Mouse (Mus musculus) midbrain, embryonic 16.5 days (tissue): Measurements from ENCODE around the gene Gm11985. TPM values are rescaled to one million over a fixed set of nuclear protein-coding genes. Genes with fewer than 3 reads are reported as not detected.
A peak's percentile ranks its signal among the peaks of the same experiment; 100 is the strongest.

ENCODE experiments used
- ATAC-seq: fragments of 200-750 bp; cut with Nextera tagmentation; 2 replicates; pipeline ENCODE4 v1.8.0; 2017; ENCODE audit warnings: moderate TSS enrichment
- H3K27ac ChIP-seq: fragments of 300-500 bp; sonication (generic); 2 replicates; pipeline ENCODE4 v1.5.1; 2014; ENCODE audit warnings: mild to moderate bottlenecking, low read length, mixed read lengths
- H3K27me3 ChIP-seq: fragments of 300-500 bp; sonication (generic); 2 replicates; pipeline ENCODE4 v1.6.1; 2014; ENCODE audit warnings: low read depth, low read length, mixed read lengths; ENCODE audit not compliant: control insufficient read depth, insufficient read depth
- H3K36me3 ChIP-seq: fragments of 300-500 bp; sonication (generic); 2 replicates; pipeline ENCODE4 v1.6.1; 2014; ENCODE audit warnings: mild to moderate bottlenecking, low read length, moderate library complexity, mixed read lengths; ENCODE audit not compliant: control insufficient read depth, insufficient read depth
- H3K4me1 ChIP-seq: fragments of 300-500 bp; sonication (generic); 2 replicates; pipeline ENCODE4 v1.6.1; 2014; ENCODE audit warnings: mild to moderate bottlenecking, low read length, mixed read lengths; ENCODE audit not compliant: control insufficient read depth, insufficient read depth
- H3K4me2 ChIP-seq: fragments of 300-500 bp; sonication (generic); 2 replicates; pipeline ENCODE4 v1.6.1; 2014; ENCODE audit warnings: mild to moderate bottlenecking, low read length, mixed read lengths
- H3K4me3 ChIP-seq: fragments of 300-500 bp; sonication (generic); 2 replicates; pipeline ENCODE4 v1.5.1; 2014; ENCODE audit warnings: low read depth, mild to moderate bottlenecking, low read length, moderate library complexity, mixed read lengths
- H3K9ac ChIP-seq: fragments of 300-500 bp; sonication (generic); 2 replicates; pipeline ENCODE4 v1.6.1; 2014; ENCODE audit warnings: low read depth, low read length, mixed read lengths
- H3K9me3 ChIP-seq: fragments of 300-500 bp; sonication (generic); replicated peaks from 2 replicates; pipeline ENCODE4 v1.6.1; 2014; ENCODE audit warnings: mild to moderate bottlenecking, low read length, mixed read lengths; ENCODE audit not compliant: control insufficient read depth, poor library complexity, severe bottlenecking
- WGBS: fragments of 180-500 bp; shearing (Covaris S2); extraction: QIAGEN DNeasy Blood & Tissue Kit; methylation state at CpG from one replicate; pipeline ENCODE4 v1.1.7; 2014; 5-methylcytosine and 5-hydroxymethylcytosine counted together
- polyA plus RNA-seq: library from polyadenylated mRNA; unstranded; fragments of >200 nt; fragmentation: Nextera tagmentation; extraction: Ambion mirVana; gene quantifications from 2 replicates; pipeline ENCODE4 v1.2.1, GENCODE M21; 2015

Gene Gm11985
- polyA plus RNA-seq, 1 experiment from 2014 or later = not detected

DNA sequence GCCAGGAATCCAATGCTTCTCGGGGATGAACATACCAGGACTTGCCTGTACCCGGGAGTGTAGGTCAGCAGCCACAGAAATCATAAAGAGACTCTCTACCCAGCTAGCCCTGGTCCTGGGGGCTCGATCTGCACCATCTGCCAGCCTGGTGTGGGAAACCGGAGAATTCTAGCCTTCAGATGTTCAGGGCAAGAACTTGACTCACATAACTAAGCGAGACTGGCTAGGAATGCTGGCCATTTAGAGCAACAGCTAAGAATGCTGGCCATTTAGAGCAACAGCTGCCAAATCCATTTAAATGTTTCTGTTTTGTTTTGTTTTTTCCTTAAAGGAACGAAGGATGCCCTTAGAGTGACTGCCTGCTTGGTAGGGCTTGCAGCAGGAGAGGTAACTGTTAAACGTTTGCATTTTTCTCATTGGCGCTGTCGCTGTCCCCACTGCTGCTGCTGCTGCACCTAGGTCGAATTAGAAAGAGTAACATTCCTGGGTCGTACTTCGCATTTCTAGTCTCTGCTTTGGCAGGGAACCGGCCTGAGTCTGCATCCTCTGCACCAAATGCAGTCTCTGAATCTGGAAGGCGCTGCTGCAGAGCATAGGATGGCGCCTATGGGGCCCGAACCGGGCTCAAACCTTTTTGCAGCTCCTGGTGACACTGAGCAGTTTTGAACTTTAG lies 23.9 kb upstream of the Gm11985 start:
- Histone ChIP-seq H3K27me3 (peaks cover 9% of the 10 kb centered on the region), H3K27ac (no peak overlapping the region), H3K4me2 (peak overlapping the region; percentile 90), H3K36me3 (no peaks in the 10 kb centered on the region), H3K4me3 (peak overlapping the region; percentile 71), H3K9ac (0 out of 2 replicates have a peak overlapping the region, but pooled peaks have one; percentile 15), H3K4me1 (peaks cover 21% of the 10 kb centered on the region), H3K9me3 (no peaks in the 10 kb centered on the region)
- ATAC-seq = no peak
- 16% methylated on average over 17 of the region's 17 CpGs for WGBS

GRCm38 (mm10) chr11:7211211-7211610 lies 22.8 kb upstream of the Gm11985 start:
- ATAC-seq = no peak
- Histone ChIP-seq H3K27me3 (peaks cover 9% of the 10 kb centered on the region), H3K9me3 (no peaks in the 10 kb centered on the region), H3K4me2 (peak overlapping the region; percentile 16; the same call in 1 of the 2 replicates), H3K36me3 (no peaks in the 10 kb centered on the region), H3K4me1 (peaks cover 21% of the 10 kb centered on the region), H3K9ac (no peak overlapping the region), H3K4me3 (no peak overlapping the region), H3K27ac (no peak overlapping the region)
- 22% methylated on average over 9 of the region's 9 CpGs for WGBS

DNA sequence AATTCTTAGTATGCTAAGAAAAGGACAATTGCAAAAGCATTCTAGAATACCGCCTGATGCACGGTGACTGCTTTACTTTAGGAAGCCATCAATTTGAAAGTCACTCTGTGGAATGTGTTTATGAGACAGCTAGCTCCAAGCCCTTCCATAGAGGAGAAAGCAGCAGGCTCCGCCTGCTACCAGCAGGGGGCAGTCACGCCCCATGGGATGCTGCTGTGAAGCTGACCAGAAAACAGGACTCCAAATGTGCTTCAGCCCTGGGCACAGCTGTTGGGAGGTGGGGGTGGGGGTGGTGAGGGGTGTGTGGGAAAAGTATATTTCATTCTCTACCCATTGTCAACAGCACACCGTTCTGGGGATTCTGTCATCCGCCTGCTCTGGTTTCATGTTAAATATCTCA lies 22.0 kb upstream of the Gm11985 start:
- ATAC-seq = no peak
- H3K4me2 ChIP-seq = no peak overlapping the region
- H3K27me3 ChIP-seq = peaks cover 9% of the 10 kb centered on the region

GRCm38 (mm10) chr11:7203846-7204245 lies 15.5 kb upstream of the Gm11985 start:
- Histone ChIP-seq H3K9me3 (no peaks in the 10 kb centered on the region), H3K27ac (no peak overlapping the region), H3K4me3 (no peak overlapping the region), H3K27me3 (no peaks in the 10 kb centered on the region), H3K9ac (no peak overlapping the region), H3K4me1 (no peaks in the 10 kb centered on the region), H3K4me2 (no peak overlapping the region), H3K36me3 (no peaks in the 10 kb centered on the region)
- WGBS = 88% methylated on average over 9 of the region's 9 CpGs
- ATAC-seq = no peak

More for the DNA sequence above, 22.0 kb upstream of the Gm11985 start:
- H3K9ac ChIP-seq = no peak overlapping the region
- no peak overlapping the region for H3K4me3 ChIP-seq
- no peaks in the 10 kb centered on the region for H3K36me3 ChIP-seq
- 21% methylated on average over 6 of the region's 6 CpGs for WGBS
- H3K4me1 ChIP-seq = peaks cover 21% of the 10 kb centered on the region
- H3K9me3 ChIP-seq = no peaks in the 10 kb centered on the region
- H3K27ac ChIP-seq = no peak overlapping the region

DNA sequence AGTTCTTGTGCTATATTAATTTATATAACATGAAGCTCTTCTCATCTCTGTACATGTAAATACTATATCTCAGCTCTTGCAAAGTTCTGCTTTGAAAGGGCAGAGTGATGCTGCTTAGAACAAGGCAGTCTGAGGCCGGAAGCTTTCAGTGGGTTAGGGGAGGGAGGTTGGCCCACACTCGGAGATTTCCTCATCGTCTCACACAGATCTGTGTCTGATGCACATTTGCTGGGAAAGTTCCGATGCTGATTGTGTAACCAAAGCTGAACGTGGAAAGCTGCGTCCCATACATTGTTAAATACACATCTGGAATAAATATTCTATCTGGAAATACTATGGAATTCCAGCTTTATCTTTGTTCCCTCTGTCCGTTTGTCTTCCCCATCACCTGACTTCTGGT lies 13.8 kb upstream of the Gm11985 start:
- H3K9me3 ChIP-seq = no peaks in the 10 kb centered on the region
- no peak overlapping the region for H3K4me3 ChIP-seq
- no peak overlapping the region for H3K4me2 ChIP-seq
- peaks cover 4% of the 10 kb centered on the region; the same call in 1 of the 2 replicates for H3K4me1 ChIP-seq
- 89% methylated on average over 7 of the region's 7 CpGs for WGBS
- no peaks in the 10 kb centered on the region for H3K36me3 ChIP-seq
- no peak overlapping the region for H3K27ac ChIP-seq
- no peaks in the 10 kb centered on the region for H3K27me3 ChIP-seq
- no peak overlapping the region for H3K9ac ChIP-seq
- ATAC-seq = no peak

DNA sequence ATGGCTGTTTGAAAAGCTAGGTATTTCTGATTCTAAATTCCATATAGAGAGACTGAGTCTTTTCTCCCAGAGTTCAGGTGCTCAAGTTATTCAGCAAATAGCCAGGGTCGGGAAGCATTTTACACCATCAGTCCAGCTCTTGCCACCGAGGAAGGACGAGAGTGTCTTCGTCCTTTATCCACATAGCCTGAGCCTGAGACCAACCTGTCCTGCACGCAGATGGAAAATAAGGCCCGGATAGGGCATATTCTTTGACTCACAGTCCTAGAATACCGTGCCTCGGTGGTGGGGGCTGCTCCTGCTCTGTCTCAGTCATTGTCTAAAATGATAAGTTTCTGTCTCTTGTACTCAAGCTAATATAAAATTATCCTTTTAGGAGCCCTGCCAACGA lies 12.0 kb upstream of the Gm11985 start:
- Histone ChIP-seq H3K9ac (no peak overlapping the region), H3K27me3 (no peaks in the 10 kb centered on the region), H3K4me1 (peaks cover 5% of the 10 kb centered on the region; the same call in 1 of the 2 replicates), H3K4me3 (no peak overlapping the region), H3K27ac (no peak overlapping the region), H3K36me3 (no peaks in the 10 kb centered on the region), H3K9me3 (no peaks in the 10 kb centered on the region), H3K4me2 (no peak overlapping the region)
- no peak for ATAC-seq
- 85% methylated on average over 9 of the region's 9 CpGs for WGBS

DNA sequence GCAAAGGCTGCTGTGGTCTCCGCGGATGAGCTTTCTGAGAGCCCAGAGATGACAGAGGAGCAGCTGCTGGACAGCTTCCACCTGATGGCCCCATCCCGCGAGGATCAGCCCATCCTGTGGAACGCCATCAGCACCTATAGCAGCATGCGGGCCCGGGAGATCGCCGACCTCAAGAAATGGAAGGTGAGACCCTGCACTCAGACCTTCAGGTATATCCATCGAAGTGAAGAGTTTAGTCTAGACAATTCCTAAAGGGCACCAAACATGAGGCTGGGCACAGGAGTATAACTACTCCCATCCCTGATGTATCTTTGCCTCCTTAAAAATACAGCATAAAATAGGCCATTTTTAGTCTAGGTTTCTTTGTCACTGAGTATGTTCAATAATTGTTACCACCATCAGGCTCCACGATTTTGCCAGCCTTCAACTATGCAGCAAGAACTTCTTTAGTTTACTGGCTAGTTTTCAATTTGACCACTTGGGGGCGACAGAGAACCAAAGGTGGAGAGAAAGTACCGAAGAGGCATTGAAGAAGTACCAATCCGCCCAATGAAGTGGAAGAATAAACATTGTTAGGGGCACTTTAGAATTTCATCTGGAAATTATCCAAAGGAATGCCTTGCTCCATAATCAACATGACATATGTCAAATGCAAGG lies 11.5 kb upstream of the Gm11985 start:
- ATAC-seq = no peak
- peaks cover 5% of the 10 kb centered on the region; the same call in 1 of the 2 replicates for H3K4me1 ChIP-seq
- 56% methylated on average over 14 of the region's 14 CpGs for WGBS

DNA sequence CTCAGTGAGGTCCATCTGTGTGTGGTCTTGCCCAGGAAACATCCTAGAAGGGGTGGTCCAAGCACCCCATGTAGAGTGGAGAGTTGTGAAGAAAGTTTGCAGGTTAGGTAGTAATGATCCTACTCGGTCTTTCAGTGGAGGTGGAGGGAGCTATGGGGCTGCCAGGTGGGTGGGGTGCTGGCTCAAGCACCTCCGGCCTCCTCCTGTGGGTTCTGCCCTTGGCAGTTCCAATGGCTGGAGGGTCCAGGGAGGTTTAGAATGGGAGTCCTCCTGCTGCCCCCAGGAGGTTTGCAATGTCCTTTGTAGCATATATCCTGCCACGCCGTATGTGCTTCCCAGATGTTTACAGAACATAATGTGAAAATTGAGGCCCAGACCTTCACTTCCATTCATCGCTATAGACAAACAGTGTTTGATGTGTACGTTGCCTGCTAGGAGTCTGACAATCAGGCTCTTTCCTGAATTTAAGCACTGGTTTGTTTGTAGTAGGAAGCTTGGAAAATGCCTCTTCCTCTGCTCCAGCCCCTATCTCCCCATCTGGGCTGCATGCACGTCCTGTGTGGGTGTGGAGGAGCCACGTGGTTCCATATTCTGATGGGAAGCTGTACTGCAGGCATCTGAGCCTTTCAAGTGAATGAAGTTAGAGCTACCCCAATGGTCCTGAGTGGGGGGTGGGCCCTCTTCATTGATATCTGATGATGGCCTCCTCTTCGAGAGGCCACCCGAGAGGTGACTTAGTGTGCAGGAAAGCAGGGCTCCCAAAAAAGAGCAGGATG lies 10.3 kb upstream of the Gm11985 start:
- H3K9ac ChIP-seq = no peak overlapping the region
- no peak for ATAC-seq
- no peak overlapping the region for H3K4me3 ChIP-seq
- peaks cover 5% of the 10 kb centered on the region; the same call in 1 of the 2 replicates for H3K4me1 ChIP-seq
- no peaks in the 10 kb centered on the region; the same call in 1 of the 2 replicates for H3K9me3 ChIP-seq
- 81% methylated on average over 10 of the region's 10 CpGs for WGBS
- no peak overlapping the region for H3K4me2 ChIP-seq
- no peak overlapping the region for H3K27ac ChIP-seq
- no peaks in the 10 kb centered on the region for H3K27me3 ChIP-seq
- no peaks in the 10 kb centered on the region for H3K36me3 ChIP-seq

More for the DNA sequence above, 11.5 kb upstream of the Gm11985 start:
- Histone ChIP-seq H3K27ac (no peak overlapping the region), H3K4me3 (no peak overlapping the region), H3K36me3 (no peaks in the 10 kb centered on the region), H3K4me2 (no peak overlapping the region), H3K9me3 (no peaks in the 10 kb centered on the region; the same call in 1 of the 2 replicates), H3K9ac (no peak overlapping the region), H3K27me3 (no peaks in the 10 kb centered on the region)
